Mouse (Mus musculus) kidney, embryonic 16.5 days (tissue): ENCODE data around the gene Ubxn6. TPM values are rescaled to one million over a fixed set of nuclear protein-coding genes. Genes with fewer than 3 reads are reported as not detected.

ENCODE experiments used
- ATAC-seq: fragments of 200-750 bp; cut with Nextera tagmentation; 2 replicates; pipeline ENCODE4 v1.8.0; 2017; ENCODE audit warnings: moderate TSS enrichment; ENCODE audit not compliant: low FRiP score, low TSS enrichment
- H3K27ac ChIP-seq: fragments of 300-500 bp; sonication (generic); 2 replicates; pipeline ENCODE4 v1.5.1; 2014; ENCODE audit warnings: low read length
- H3K27me3 ChIP-seq: fragments of 300-500 bp; sonication (generic); 2 replicates; pipeline ENCODE4 v1.6.1; 2014; ENCODE audit warnings: low read length, control low read depth, mixed read lengths; ENCODE audit not compliant: insufficient read depth
- H3K36me3 ChIP-seq: fragments of 300-500 bp; sonication (generic); 2 replicates; pipeline ENCODE4 v1.6.1; 2014; ENCODE audit warnings: low read length, control low read depth, mixed read lengths; ENCODE audit not compliant: insufficient read depth
- H3K4me1 ChIP-seq: fragments of 300-500 bp; sonication (generic); 2 replicates; pipeline ENCODE4 v1.6.1; 2014; ENCODE audit warnings: low read length, control low read depth, mixed read lengths; ENCODE audit not compliant: insufficient read depth
- H3K4me2 ChIP-seq: fragments of 300-500 bp; sonication (generic); replicated peaks from 2 replicates; pipeline ENCODE4 v1.6.1; 2014; ENCODE audit warnings: low read depth, low read length
- H3K4me3 ChIP-seq: fragments of 300-500 bp; sonication (generic); 2 replicates; pipeline ENCODE4 v1.5.1; 2014; ENCODE audit warnings: mild to moderate bottlenecking, low read length
- H3K9ac ChIP-seq: fragments of 300-500 bp; sonication (generic); replicated peaks from 2 replicates; pipeline ENCODE4 v1.6.1; 2014; ENCODE audit warnings: low read length
- H3K9me3 ChIP-seq: fragments of 300-500 bp; sonication (generic); 2 replicates; pipeline ENCODE4 v1.6.1; 2016; ENCODE audit warnings: low read length, control low read depth
- WGBS: fragments of 180-500 bp; shearing (Covaris S2); extraction: QIAGEN DNeasy Blood & Tissue Kit; methylation state at CpG from one replicate; pipeline ENCODE4 v1.1.7; 2014; 5-methylcytosine and 5-hydroxymethylcytosine counted together
- polyA plus RNA-seq: library from polyadenylated mRNA; unstranded; fragments of >200 nt; fragmentation: Nextera tagmentation; extraction: Ambion mirVana; gene quantifications from 2 replicates; pipeline ENCODE4 v1.2.1, GENCODE M21; 2015

The Ubxn6 gene
- polyA plus RNA-seq = 46.2 and 47.2 TPM in 2 replicates

GRCm38 (mm10) chr17:56074827-56075208, at the start of gene Ubxn6:
TSS of gene Ubxn6 (minus strand) at chr17:56075028.
- Histone ChIP-seq H3K9me3 (no peaks in the 10 kb centered on the region), H3K4me1 (peaks cover 12% of the 10 kb centered on the region), H3K27me3 (no peaks in the 10 kb centered on the region), H3K4me3 (peak within 1 kb of the TSS; percentile 87), H3K4me2 (peak within 1 kb of the TSS; percentile 75), H3K9ac (peak within 1 kb of the TSS; percentile 86), H3K27ac (peak within 1 kb of the TSS; percentile 99), H3K36me3 (peaks cover 31% of the 10 kb centered on the region)
- 0% methylated on average over 35 of the region's 35 CpGs for WGBS
- ATAC-seq = peak; percentile 55; the same call in 1 of the 2 replicates

DNA sequence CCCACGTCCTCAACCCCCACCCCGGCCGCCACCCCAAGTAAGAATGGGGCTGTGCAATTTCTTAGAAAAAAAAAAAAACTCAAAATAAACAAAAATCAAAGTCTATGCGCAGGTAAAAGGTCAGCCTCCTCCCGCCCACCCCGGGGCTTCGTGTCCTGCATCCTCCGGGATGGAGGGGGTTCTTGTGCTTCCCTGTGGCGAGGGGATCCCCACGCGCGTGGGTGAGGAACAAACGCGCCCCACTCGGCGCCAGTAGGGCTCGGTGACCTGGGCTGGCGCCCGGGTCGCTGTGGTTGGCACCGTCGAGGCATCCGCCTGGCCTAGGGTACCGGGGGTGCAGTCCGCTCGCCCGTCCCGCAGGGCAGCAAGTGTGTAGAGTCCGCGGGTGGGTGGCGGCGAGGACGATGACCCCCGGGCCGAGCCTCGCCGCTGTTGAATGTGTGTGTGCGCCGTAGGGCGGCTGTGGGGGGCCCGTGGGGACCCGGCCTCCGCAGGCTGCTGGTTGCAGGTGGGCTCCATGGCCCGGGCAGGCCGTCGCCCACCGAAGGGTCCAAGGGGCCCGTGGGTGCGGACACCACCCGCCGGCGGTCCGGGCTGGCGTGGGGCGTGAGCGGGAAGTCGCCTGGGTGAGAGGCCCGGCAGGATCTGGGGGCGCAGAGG, 49.0 kb upstream of the Ubxn6 start:
- Histone ChIP-seq H3K9me3 (peaks cover 15% of the 10 kb centered on the region), H3K4me3 (peak overlapping the region; percentile 50), H3K9ac (peak overlapping the region; percentile 72), H3K27ac (no peak overlapping the region), H3K27me3 (peaks cover 60% of the 10 kb centered on the region), H3K4me2 (peak overlapping the region; percentile 87), H3K36me3 (0 out of 2 replicates have a peak, but pooled peaks cover 10% of the 10 kb centered on the region), H3K4me1 (peaks cover 23% of the 10 kb centered on the region)
- no peak for ATAC-seq
- 45% methylated on average over 57 of the region's 59 CpGs for WGBS

DNA sequence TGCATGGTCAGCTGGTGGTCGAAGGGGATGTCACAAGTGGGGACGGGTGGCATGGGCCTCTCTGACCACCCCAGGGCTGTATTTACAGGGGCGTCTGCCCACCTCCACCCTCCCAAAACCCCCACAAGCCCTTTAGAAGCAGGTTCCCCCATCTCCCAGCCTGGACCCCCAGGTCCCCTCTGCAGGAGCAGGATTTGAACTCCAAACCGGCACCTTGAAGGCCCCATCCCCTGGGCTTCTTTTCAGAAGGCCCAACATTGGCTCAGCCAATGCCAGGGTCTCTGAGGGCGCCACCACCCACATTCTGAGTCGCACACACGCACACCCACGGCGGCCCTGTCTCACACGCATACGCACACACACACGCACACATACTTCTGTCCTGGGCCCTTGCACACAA, 48.3 kb upstream of the Ubxn6 start:
- no peak overlapping the region for H3K4me2 ChIP-seq
- no peak overlapping the region for H3K4me3 ChIP-seq
- H3K9me3 ChIP-seq = peaks cover 15% of the 10 kb centered on the region
- 0 out of 2 replicates have a peak, but pooled peaks cover 10% of the 10 kb centered on the region for H3K36me3 ChIP-seq
- ATAC-seq = no peak
- WGBS = 81% methylated on average over 12 of the region's 12 CpGs
- H3K4me1 ChIP-seq = peaks cover 23% of the 10 kb centered on the region
- H3K27me3 ChIP-seq = peaks cover 66% of the 10 kb centered on the region
- H3K9ac ChIP-seq = no peak overlapping the region
- H3K27ac ChIP-seq = no peak overlapping the region

DNA sequence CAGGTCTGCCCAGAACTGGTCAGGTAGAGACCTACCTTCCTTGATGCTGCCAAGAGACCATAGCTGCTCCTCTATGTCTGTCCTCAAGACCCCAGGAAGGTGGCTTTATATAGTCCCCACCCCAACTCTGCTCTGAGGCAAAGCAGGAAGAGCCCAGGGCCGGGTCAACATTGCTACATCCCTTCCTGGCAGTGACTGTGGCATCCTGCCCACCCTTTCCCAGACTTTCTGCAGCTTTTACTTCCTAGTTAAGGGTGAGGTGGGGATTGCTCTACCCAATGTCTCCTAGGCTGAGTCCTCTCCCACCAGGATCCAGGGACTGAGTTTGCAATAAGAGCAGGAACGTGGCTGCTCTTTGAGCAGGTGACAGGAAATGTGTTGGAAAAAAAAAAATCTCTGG, 47.0 kb upstream of the Ubxn6 start, which contains the start of gene Lrg1:
Gene Lrg1, minus strand, starts transcription at position 176 of the 400 bp plus-strand sequence.
- H3K4me1 ChIP-seq = peaks cover 29% of the 10 kb centered on the region
- H3K9me3 ChIP-seq = peaks cover 15% of the 10 kb centered on the region
- H3K4me2 ChIP-seq = no peak within 1 kb of the TSS
- H3K27me3 ChIP-seq = peaks cover 71% of the 10 kb centered on the region
- 65% methylated on average over 2 of the region's 2 CpGs for whole genome bisulfite sequencing
- no peak within 1 kb of the TSS for H3K9ac ChIP-seq
- no peak for ATAC-seq
- H3K27ac ChIP-seq = no peak within 1 kb of the TSS
- H3K36me3 ChIP-seq = 0 out of 2 replicates have a peak, but pooled peaks cover 10% of the 10 kb centered on the region
- peak within 1 kb of the TSS; percentile 31; the same call in 1 of the 2 replicates for H3K4me3 ChIP-seq

- Histone ChIP-seq H3K27ac (no peak overlapping the region), H3K9me3 (peaks cover 15% of the 10 kb centered on the region), H3K9ac (0 out of 2 replicates have a peak overlapping the region, but pooled peaks have one; percentile 31), H3K36me3 (0 out of 2 replicates have a peak, but pooled peaks cover 10% of the 10 kb centered on the region), H3K4me2 (peak overlapping the region; percentile 46), H3K27me3 (peaks cover 74% of the 10 kb centered on the region), H3K4me3 (peak overlapping the region; percentile 31), H3K4me1 (peaks cover 30% of the 10 kb centered on the region)
- peak; percentile 16; the same call in 1 of the 2 replicates for ATAC-seq
- 3% methylated on average over 65 of the region's 66 CpGs for WGBS
Measured at GRCm38 (mm10) chr17:56119981-56120880, 45.4 kb upstream of the Ubxn6 start.

- WGBS = 24% methylated on average over 12 of the region's 12 CpGs
- Histone ChIP-seq H3K9ac (0 out of 2 replicates have a peak overlapping the region, but pooled peaks have one; percentile 22), H3K27me3 (peaks cover 70% of the 10 kb centered on the region), H3K27ac (no peak overlapping the region), H3K4me2 (peak overlapping the region; percentile 46), H3K36me3 (0 out of 2 replicates have a peak, but pooled peaks cover 10% of the 10 kb centered on the region), H3K9me3 (peaks cover 15% of the 10 kb centered on the region), H3K4me3 (peak overlapping the region; percentile 31), H3K4me1 (peaks cover 26% of the 10 kb centered on the region)
- ATAC-seq = no peak
Measured at GRCm38 (mm10) chr17:56119431-56119830, 44.6 kb upstream of the Ubxn6 start.

- H3K36me3 ChIP-seq = 0 out of 2 replicates have a peak, but pooled peaks cover 3% of the 10 kb centered on the region
- ATAC-seq = peak; percentile 73
- peak within 1 kb of the TSS; percentile 48 for H3K4me3 ChIP-seq
- peaks cover 21% of the 10 kb centered on the region for H3K4me1 ChIP-seq
- H3K4me2 ChIP-seq = peak within 1 kb of the TSS; percentile 71
- H3K27ac ChIP-seq = no peak within 1 kb of the TSS
- 2% methylated on average over 27 of the region's 27 CpGs for WGBS
- H3K27me3 ChIP-seq = peaks cover 49% of the 10 kb centered on the region
- H3K9ac ChIP-seq = peak within 1 kb of the TSS; percentile 48; the same call in 1 of the 2 replicates
- peaks cover 4% of the 10 kb centered on the region for H3K9me3 ChIP-seq
Measured at GRCm38 (mm10) chr17:56117251-56117710, 42.5 kb upstream of the Ubxn6 start, which contains the start of gene Plin5. TSS of gene Plin5 (minus strand) at chr17:56117596.

- WGBS = 77% methylated on average over 10 of the region's 10 CpGs
- H3K4me2 ChIP-seq = no peak overlapping the region
- no peak for ATAC-seq
- no peaks in the 10 kb centered on the region for H3K36me3 ChIP-seq
- no peaks in the 10 kb centered on the region for H3K9me3 ChIP-seq
- peaks cover 21% of the 10 kb centered on the region for H3K4me1 ChIP-seq
- no peak overlapping the region for H3K27ac ChIP-seq
- peaks cover 38% of the 10 kb centered on the region for H3K27me3 ChIP-seq
- no peak overlapping the region for H3K9ac ChIP-seq
- H3K4me3 ChIP-seq = no peak overlapping the region
Measured at GRCm38 (mm10) chr17:56116193-56116592, 41.4 kb upstream of the Ubxn6 start.

DNA sequence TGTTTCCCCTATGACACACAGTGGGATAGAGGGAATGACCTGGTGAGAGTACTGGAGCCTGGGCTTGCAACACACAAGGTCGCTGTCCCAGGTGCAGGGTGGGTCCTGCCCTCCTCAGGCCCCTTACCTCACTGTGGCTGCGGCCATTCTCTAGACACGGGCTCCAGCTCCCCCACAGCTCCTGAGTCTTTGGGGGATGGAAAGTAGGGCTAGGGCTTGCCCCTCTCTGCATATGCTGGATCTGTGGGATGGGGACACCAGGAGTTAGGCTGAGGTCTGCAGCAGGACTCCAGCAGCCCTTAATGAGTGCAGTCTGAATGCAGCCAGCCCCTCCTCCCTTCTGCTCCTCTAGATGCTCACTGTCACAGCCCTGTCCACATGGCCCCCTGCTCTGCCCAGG, 37.9 kb upstream of the Ubxn6 start:
- WGBS = 77% methylated on average over 3 of the region's 3 CpGs
- H3K36me3 ChIP-seq = no peaks in the 10 kb centered on the region
- no peak overlapping the region for H3K4me3 ChIP-seq
- ATAC-seq = no peak
- no peak overlapping the region for H3K27ac ChIP-seq
- H3K9me3 ChIP-seq = no peaks in the 10 kb centered on the region
- H3K9ac ChIP-seq = no peak overlapping the region
- no peak overlapping the region for H3K4me2 ChIP-seq
- peaks cover 7% of the 10 kb centered on the region; the same call in 1 of the 2 replicates for H3K4me1 ChIP-seq
- H3K27me3 ChIP-seq = peaks cover 6% of the 10 kb centered on the region; the same call in 1 of the 2 replicates
